Mouse (Mus musculus) limb, embryonic 11.5 days (tissue): ENCODE data around the gene Abcd4. TPM values are rescaled to one million over a fixed set of nuclear protein-coding genes. Genes with fewer than 3 reads are reported as not detected.
A peak's percentile ranks its signal among the peaks of the same experiment; 100 is the strongest.

ENCODE experiments used
- ATAC-seq: fragments of 200-750 bp; cut with Nextera tagmentation; 2 replicates; pipeline ENCODE4 v1.8.0; 2017; ENCODE audit warnings: low read depth; ENCODE audit not compliant: insufficient number of reproducible peaks, low FRiP score, low TSS enrichment
- DNase-seq: peaks from one replicate; pipeline ENCODE4 v3.0.0-alpha.2; 2015; ENCODE audit warnings: low spot score
- H3K27ac ChIP-seq: fragments of 300-500 bp; sonication (generic); replicated peaks from 2 replicates; pipeline ENCODE4 v1.5.1; 2014; ENCODE audit warnings: low read depth, mild to moderate bottlenecking, low read length
- H3K27me3 ChIP-seq: fragments of 300-500 bp; sonication (generic); 2 replicates; pipeline ENCODE4 v1.6.1; 2014; ENCODE audit warnings: mild to moderate bottlenecking, low read length, mixed read lengths; ENCODE audit not compliant: control insufficient read depth, insufficient read depth
- H3K36me3 ChIP-seq: fragments of 300-500 bp; sonication (generic); 2 replicates; pipeline ENCODE4 v1.6.1; 2014; ENCODE audit warnings: mild to moderate bottlenecking, low read length, moderate library complexity, mixed read lengths; ENCODE audit not compliant: control insufficient read depth, insufficient read depth
- H3K4me1 ChIP-seq: fragments of 300-500 bp; sonication (generic); 2 replicates; pipeline ENCODE4 v1.6.1; 2014; ENCODE audit warnings: low read length, mixed read lengths; ENCODE audit not compliant: control insufficient read depth, insufficient read depth
- H3K4me2 ChIP-seq: fragments of 300-500 bp; sonication (generic); 2 replicates; pipeline ENCODE4 v1.6.1; 2014; ENCODE audit warnings: low read depth, mild to moderate bottlenecking, moderate library complexity; ENCODE audit not compliant: severe bottlenecking
- H3K4me3 ChIP-seq: fragments of 300-500 bp; sonication (generic); 2 replicates; pipeline ENCODE4 v1.5.1; 2014; ENCODE audit warnings: low read depth, low read length
- H3K9ac ChIP-seq: fragments of 300-500 bp; sonication (generic); 2 replicates; pipeline ENCODE4 v1.6.1; 2014; ENCODE audit warnings: mild to moderate bottlenecking, low read length
- H3K9me3 ChIP-seq: fragments of 300-500 bp; sonication (generic); 2 replicates; pipeline ENCODE4 v1.6.1; 2016; ENCODE audit warnings: low read length; ENCODE audit not compliant: control insufficient read depth
- WGBS: fragments of 180-500 bp; shearing (Covaris S2); extraction: QIAGEN DNeasy Blood & Tissue Kit; methylation state at CpG from one replicate; pipeline ENCODE4 v1.1.7; 2014; 5-methylcytosine and 5-hydroxymethylcytosine counted together
- polyA plus RNA-seq: library from polyadenylated mRNA; unstranded; fragments of >200 nt; fragmentation: Nextera tagmentation; extraction: Ambion mirVana; gene quantifications from 2 replicates; pipeline ENCODE4 v1.2.1, GENCODE M21; 2014

The Abcd4 gene
- polyA plus RNA-seq, 1 experiment from 2014 or later, result 9.2 TPM

DNA sequence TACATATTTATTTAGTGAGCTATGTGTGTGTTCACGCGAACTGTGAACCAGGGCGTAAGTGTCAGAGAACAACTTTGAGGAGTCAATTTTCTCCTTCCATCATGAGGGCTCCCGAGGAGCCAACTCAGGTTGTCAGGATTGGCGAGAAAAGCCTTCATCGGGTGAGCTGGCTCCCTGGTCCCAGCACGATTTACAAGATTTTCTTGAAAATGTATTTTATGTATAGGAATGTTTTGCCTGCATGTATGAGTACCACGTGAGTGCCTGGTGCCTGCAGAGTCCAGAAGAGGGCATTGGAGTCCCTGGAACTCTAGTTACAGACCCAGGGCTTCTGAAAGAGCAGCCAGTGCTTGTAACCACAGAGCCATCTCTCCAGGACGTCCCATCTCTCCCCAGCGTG lies 450 bp upstream of the Abcd4 start:
- H3K9me3 ChIP-seq, result no peaks in the 10 kb centered on the region
- no peaks in the 10 kb centered on the region for H3K36me3 ChIP-seq
- DNase-seq, result peak; percentile 55
- H3K4me1 ChIP-seq, result no peaks in the 10 kb centered on the region
- no peaks in the 10 kb centered on the region for H3K27me3 ChIP-seq
- H3K4me2 ChIP-seq, result peak overlapping the region; percentile 53
- H3K9ac ChIP-seq, result peak overlapping the region; percentile 50
- H3K27ac ChIP-seq, result no peak overlapping the region
- H3K4me3 ChIP-seq, result peak overlapping the region; percentile 41
- 10% methylated on average over 10 of the region's 10 CpGs for WGBS
- ATAC-seq, result no peak

DNA sequence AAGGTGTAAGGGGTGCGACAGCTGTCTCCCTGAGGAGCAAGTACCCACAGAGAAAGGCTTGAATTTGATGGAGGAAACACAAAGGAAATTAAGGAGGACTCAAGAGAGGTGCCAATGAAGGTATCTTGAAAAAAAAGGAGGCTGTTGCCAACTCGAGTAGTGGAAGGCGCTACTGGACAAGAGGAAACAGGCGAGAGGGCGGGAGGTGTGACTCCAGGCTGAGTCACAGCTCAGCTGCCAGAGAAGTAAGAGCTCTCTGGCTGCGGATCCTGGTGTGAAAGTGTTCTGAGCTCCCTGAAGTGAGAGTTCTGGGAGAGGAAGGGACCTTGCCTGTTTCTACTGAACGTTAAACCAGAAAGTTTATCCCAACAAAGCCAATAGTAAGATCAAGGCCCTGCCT lies 2.7 kb downstream of the Abcd4 start:
- no peaks in the 10 kb centered on the region for H3K27me3 ChIP-seq
- no peak overlapping the region for H3K4me2 ChIP-seq
- H3K4me1 ChIP-seq, result no peaks in the 10 kb centered on the region
- DNase-seq (no peak), ATAC-seq (no peak)
- no peak overlapping the region for H3K9ac ChIP-seq
- H3K4me3 ChIP-seq, result no peak overlapping the region
- no peaks in the 10 kb centered on the region for H3K36me3 ChIP-seq
- no peak overlapping the region for H3K27ac ChIP-seq
- 57% methylated on average over 7 of the region's 7 CpGs for WGBS
- no peaks in the 10 kb centered on the region for H3K9me3 ChIP-seq

DNA sequence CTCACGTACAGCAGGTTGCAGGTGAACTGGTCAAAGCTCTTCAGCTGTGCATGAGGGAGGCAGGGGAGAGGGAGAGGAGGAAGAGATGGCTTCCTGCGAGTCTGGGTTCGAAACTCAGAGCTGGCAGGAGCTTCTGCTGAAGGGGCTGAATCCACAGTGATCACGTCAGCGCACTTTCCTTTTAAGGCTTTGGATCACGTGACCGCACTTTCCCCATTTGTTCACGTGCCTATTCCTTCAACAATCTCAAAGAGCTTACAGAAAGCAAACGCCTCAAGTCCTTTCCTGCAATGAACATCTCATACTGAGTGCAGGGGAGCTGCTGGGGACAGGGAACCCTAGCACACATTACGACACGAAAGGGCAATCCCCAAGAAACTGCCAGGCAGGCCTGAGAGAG lies 3.2 kb downstream of the Abcd4 start:
- no peaks in the 10 kb centered on the region for H3K4me1 ChIP-seq
- H3K27ac ChIP-seq, result no peak overlapping the region
- no peaks in the 10 kb centered on the region; the same call in 1 of the 2 replicates for H3K36me3 ChIP-seq
- H3K9ac ChIP-seq, result no peak overlapping the region
- no peak overlapping the region for H3K4me2 ChIP-seq
- 83% methylated on average over 11 of the region's 11 CpGs for WGBS
- H3K9me3 ChIP-seq, result no peaks in the 10 kb centered on the region
- no peaks in the 10 kb centered on the region for H3K27me3 ChIP-seq
- DNase-seq, result no peak
- no peak for ATAC-seq
- no peak overlapping the region for H3K4me3 ChIP-seq

DNA sequence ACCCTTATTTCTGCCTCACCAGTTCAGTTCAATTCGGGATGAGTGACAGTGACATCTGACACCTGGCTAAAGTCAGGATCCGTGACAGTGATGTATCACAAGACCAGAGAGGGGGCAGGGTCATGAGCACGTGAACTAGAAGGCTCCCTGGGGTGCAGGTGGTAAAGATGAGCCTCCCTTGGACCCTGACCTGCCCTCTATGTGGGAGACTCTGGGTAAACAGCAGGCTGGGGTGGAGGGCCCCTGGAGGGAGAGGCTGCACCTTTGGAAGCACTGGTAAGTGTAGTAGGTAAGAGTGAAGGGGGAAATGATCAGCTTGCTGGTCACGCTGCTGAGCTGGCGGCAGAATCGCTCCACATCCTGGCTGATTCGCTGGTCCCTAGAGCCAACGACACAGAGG lies 4.7 kb downstream of the Abcd4 start:
- 69% methylated on average over 8 of the region's 8 CpGs for WGBS
- DNase-seq (no peak), ATAC-seq (no peak)
- no peak overlapping the region for H3K4me3 ChIP-seq
- H3K9me3 ChIP-seq, result no peaks in the 10 kb centered on the region
- H3K9ac ChIP-seq, result no peak overlapping the region
- no peak overlapping the region for H3K27ac ChIP-seq
- H3K27me3 ChIP-seq, result no peaks in the 10 kb centered on the region
- H3K4me1 ChIP-seq, result no peaks in the 10 kb centered on the region
- H3K4me2 ChIP-seq, result no peak overlapping the region
- H3K36me3 ChIP-seq, result peaks cover 2% of the 10 kb centered on the region; the same call in 1 of the 2 replicates

DNA sequence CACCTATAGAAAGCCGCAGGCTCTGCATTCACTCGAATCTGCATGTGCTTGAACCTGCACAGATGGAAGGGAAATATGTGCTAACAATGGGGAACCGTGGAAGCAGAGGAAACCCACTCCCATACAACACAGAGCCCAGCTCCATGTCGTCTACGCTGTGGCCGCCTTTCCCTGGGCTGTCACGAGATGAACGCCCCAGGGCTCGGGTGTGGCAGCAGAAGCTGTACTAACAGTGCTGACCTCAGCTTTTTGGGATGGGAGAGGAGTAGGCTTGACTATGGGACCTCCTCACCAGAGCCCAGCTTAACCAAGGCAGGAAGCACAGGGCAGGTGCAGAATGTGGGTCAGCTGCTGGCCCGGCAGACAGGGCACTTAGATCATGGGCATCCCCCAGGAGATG lies 5.5 kb downstream of the Abcd4 start:
- no peak overlapping the region for H3K27ac ChIP-seq
- ATAC-seq, result no peak; the same call in 1 of the 2 replicates

DNA sequence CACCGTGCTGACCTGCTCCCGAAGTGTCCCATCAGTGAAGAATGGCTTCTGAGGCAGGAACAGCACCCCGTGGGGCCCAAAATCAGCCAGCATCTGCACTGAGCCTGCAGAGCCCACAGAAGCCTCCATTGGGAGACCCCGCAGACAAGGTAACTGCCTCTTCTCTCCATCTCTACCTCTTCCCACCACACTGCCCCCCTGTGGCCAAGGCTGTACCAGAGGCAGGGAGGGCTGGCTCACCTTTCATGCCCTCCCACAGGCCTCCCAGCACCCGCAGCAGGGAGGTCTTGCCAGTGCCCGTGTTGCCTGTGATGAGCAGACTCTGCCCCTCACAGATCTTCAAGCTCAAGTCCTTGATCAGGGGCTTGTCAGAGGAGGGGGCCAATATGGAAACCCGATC lies 11.4 kb downstream of the Abcd4 start:
- Histone ChIP-seq H3K36me3 (peaks cover 4% of the 10 kb centered on the region; the same call in 1 of the 2 replicates), H3K9ac (no peak overlapping the region), H3K4me3 (no peak overlapping the region), H3K27ac (no peak overlapping the region), H3K27me3 (no peaks in the 10 kb centered on the region), H3K9me3 (no peaks in the 10 kb centered on the region), H3K4me2 (no peak overlapping the region), H3K4me1 (no peaks in the 10 kb centered on the region)
- DNase-seq (no peak), ATAC-seq (no peak)
- 78% methylated on average over 7 of the region's 7 CpGs for WGBS

More for the DNA sequence above, 5.5 kb downstream of the Abcd4 start:
- no peaks in the 10 kb centered on the region for H3K9me3 ChIP-seq
- H3K4me2 ChIP-seq, result no peak overlapping the region
- H3K4me1 ChIP-seq, result no peaks in the 10 kb centered on the region
- WGBS, result 90% methylated on average over 10 of the region's 10 CpGs
- DNase-seq, result no peak
- H3K27me3 ChIP-seq, result no peaks in the 10 kb centered on the region
- peaks cover 2% of the 10 kb centered on the region; the same call in 1 of the 2 replicates for H3K36me3 ChIP-seq
- no peak overlapping the region for H3K4me3 ChIP-seq
- H3K9ac ChIP-seq, result no peak overlapping the region

DNA sequence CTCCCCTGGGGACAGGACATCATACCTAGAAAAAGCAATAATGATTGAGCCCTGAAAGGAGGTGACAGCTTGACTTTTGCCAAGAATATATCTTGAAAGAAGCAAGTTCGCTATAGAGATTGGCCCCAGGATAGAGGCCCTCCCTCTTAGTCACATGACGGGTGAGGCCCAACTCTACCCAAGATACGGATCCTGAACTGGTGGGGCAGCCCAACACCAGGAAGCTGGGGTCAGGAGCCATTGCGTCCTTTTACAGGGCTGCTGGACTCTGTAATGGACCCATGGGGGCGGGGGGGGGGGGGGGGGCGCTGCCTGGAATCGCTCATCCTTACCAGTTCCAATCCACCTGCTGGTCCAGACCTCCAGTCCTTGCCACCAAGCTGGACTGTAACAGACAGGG lies 13.2 kb downstream of the Abcd4 start:
- 94% methylated on average over 6 of the region's 7 CpGs for WGBS

DNA sequence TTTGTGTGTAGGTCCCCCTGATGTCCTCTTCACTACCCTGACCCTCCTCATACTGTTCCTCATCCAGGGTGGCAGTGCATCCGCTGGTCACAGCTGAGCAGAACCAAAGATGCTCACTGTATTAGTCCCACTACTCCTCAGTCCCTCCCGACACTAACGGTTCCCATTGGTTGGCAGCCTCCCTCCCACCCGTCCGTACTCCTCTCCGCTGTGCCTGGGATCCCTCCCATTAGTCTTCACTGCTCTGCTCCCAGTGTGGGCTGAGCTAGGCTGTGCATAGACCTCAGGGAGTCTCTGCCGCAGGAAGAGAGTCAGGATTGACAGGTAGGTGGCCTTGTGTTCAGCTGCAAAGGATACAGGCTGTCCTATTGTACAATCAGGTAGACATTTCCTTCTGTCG lies 18.9 kb downstream of the Abcd4 start:
- Histone ChIP-seq H3K9me3 (no peaks in the 10 kb centered on the region), H3K4me1 (no peaks in the 10 kb centered on the region), H3K9ac (no peak overlapping the region), H3K27ac (no peak overlapping the region), H3K27me3 (no peaks in the 10 kb centered on the region), H3K4me2 (no peak overlapping the region), H3K36me3 (0 out of 2 replicates have a peak, but pooled peaks cover 2% of the 10 kb centered on the region), H3K4me3 (no peak overlapping the region)
- 20% methylated on average over 8 of the region's 8 CpGs for WGBS
- DNase-seq, result no peak
- ATAC-seq, result no peak

More for the DNA sequence above, 13.2 kb downstream of the Abcd4 start:
- Histone ChIP-seq H3K4me2 (no peak overlapping the region), H3K27ac (no peak overlapping the region), H3K9ac (no peak overlapping the region), H3K4me3 (no peak overlapping the region), H3K27me3 (no peaks in the 10 kb centered on the region), H3K9me3 (no peaks in the 10 kb centered on the region), H3K36me3 (peaks cover 4% of the 10 kb centered on the region; the same call in 1 of the 2 replicates), H3K4me1 (no peaks in the 10 kb centered on the region)
- DNase-seq (no peak), ATAC-seq (no peak)
